30 mouse cellular contexts compared by ENCODE assay signal in the genomic region with DNA sequence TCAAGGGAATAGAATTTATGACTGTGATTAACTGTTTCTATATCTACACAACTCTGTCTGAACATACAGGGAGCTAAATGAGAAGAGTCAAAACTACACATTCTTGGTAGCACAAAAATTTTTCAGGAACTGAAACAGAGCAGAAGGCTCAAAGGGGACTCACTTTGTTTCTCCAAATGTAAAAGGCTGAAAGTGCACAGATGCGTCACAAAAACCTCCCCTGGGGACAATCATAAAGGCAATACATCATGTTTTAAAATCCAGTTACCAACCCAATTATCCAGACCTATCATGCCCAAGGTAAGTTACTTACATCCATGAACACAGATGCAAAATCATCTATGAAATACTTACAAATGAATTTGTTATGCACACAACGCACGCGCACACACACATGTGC.
A peak's percentile ranks its signal among the peaks of the same experiment; 100 is the strongest.
DNase-seq lines count a peak whose midpoint lies in the region; ATAC-seq and TF ChIP-seq lines count a peak whose summit lies in the region.
"Had no signal": no experiment of that assay in that cellular context is flagged by ENCODE, and none has a peak within 500 bp of the region (broad histone marks: within the 10 kb centered on the region; RNA-seq: fewer than 3 reads in every experiment).

No protein-coding gene starts in this region.

- WGBS in heart, adult 2 months, result 91% methylated on average over 4 of the region's 4 CpGs
- WGBS in spleen, adult 2 months, result 80% methylated on average over 4 of the region's 4 CpGs
- 84% methylated on average over 4 of the region's 4 CpGs for WGBS in liver, postnatal 0 days (ENCODE audit: insufficient replicate concordance)

- no peak overlapping the region for H3K4me3 ChIP-seq in heart, adult 2 months
- no peak overlapping the region for H3K4me3 ChIP-seq in spleen, adult 2 months (ENCODE audit: extremely low read depth, insufficient read depth, insufficient read length)
- no peak overlapping the region for H3K4me3 ChIP-seq in CH12.LX (replicated peaks in 1 of 3; ENCODE audit: low read depth in 2 of 3, low read length in 2 of 3, poor library complexity in 1 of 3)
- H3K4me3 ChIP-seq in liver, postnatal 0 days (ENCODE audit: low read depth, low read length), result no peak overlapping the region
- H3K4me3 ChIP-seq: embryonic facial prominence, embryonic 10.5 days; embryonic facial prominence, embryonic 13.5 days; erythroblast, embryonic 14.5 days; forebrain, embryonic 12.5 days; heart, embryonic 12.5 days; heart, embryonic 15.5 days had no signal

- H3K4me1 ChIP-seq in heart, adult 2 months (ENCODE audit: control insufficient read depth, insufficient read depth, low read length), result no peaks in the 10 kb centered on the region
- H3K4me1 ChIP-seq in spleen, adult 2 months (ENCODE audit: control insufficient read depth, insufficient read depth, insufficient read length), result peaks cover 7% of the 10 kb centered on the region
- H3K4me1 ChIP-seq in CH12.LX (ENCODE audit: control insufficient read depth in 1 of 2, insufficient read depth in 2 of 2), result peaks cover 16 to 47% of the 10 kb centered on the region in 2 experiments; a peak in 3 of 4 replicates
- H3K4me1 ChIP-seq in liver, postnatal 0 days (ENCODE audit: insufficient read depth), result no peaks in the 10 kb centered on the region

- peak overlapping the region; percentile 33 for H3K27ac ChIP-seq in heart, adult 2 months
- no peak overlapping the region for H3K27ac ChIP-seq in spleen, adult 2 months (ENCODE audit: insufficient read depth, low read length)
- H3K27ac ChIP-seq in CH12.LX (ENCODE audit: insufficient read depth, low read depth), result peak overlapping the region; percentile 99
- no peak overlapping the region for H3K27ac ChIP-seq in liver, postnatal 0 days (ENCODE audit: low read depth)
- H3K27ac ChIP-seq: embryonic facial prominence, embryonic 10.5 days; embryonic facial prominence, embryonic 13.5 days; forebrain, embryonic 12.5 days; heart, embryonic 15.5 days; hindbrain, embryonic 14.5 days had no signal

- no peak overlapping the region for H3K9ac ChIP-seq in heart, adult 2 months (ENCODE audit: low read depth, low read length)
- H3K9ac ChIP-seq in CH12.LX (ENCODE audit: insufficient read depth, low read depth), result peak overlapping the region; percentile 80; the same call in 1 of the 2 replicates
- H3K9ac ChIP-seq in liver, postnatal 0 days (replicated peaks), result no peak overlapping the region
- H3K9ac ChIP-seq: embryonic facial prominence, embryonic 13.5 days; forebrain, embryonic 12.5 days; heart, embryonic 12.5 days; heart, embryonic 15.5 days; hindbrain, embryonic 14.5 days had no signal

- intact Hi-C loops in heart, adult 2 months (cut with DNase I), result no loop called here
- intact Hi-C loops in heart, postnatal 25 days (cut with DNase I), result no loop called here

- TF ChIP-seq CTCF in heart, adult 2 months (IDR thresholded peaks at IDR 0.05), result no peak
- no peak for TF ChIP-seq CTCF in spleen, adult 2 months (IDR thresholded peaks at IDR 0.05; ENCODE audit: extremely low read depth, insufficient read depth, insufficient read length, insufficient replicate concordance)
- no peak for TF ChIP-seq CTCF in CH12.LX (conservative IDR thresholded peaks at IDR 0.05 in 1 of 2, IDR thresholded peaks at IDR 0.05 in 1 of 2; ENCODE audit: low read depth in 2 of 2, low read length in 2 of 2)
- no peak for TF ChIP-seq CTCF in liver, postnatal 0 days (IDR thresholded peaks at IDR 0.05; ENCODE audit: low read depth)

- dilution Hi-C loops in CH12.LX (cut with MboI; ENCODE audit: extremely low pct_ligation_motif_present, extremely low pct_unique_long_range_greater_than_20kb, low sequenced_read_pairs), result no loop called here

- in situ Hi-C loops in CH12.LX (cut with MboI; ENCODE audit: low pct_ligation_motif_present, low pct_unique_long_range_greater_than_20kb, low sequenced_read_pairs), result loop anchor here (5.0 kb wide), 1 partner anchor 52 kb away; no protein-coding TSS in a partner anchor

- peaks cover 4% of the 10 kb centered on the region for H3K9me3 ChIP-seq in CH12.LX (replicated peaks; ENCODE audit: low read length)
- H3K9me3 ChIP-seq in liver, postnatal 0 days (ENCODE audit: low read length), result no peaks in the 10 kb centered on the region
- H3K9me3 ChIP-seq: embryonic facial prominence, embryonic 10.5 days; embryonic facial prominence, embryonic 13.5 days; forebrain, embryonic 12.5 days; heart, embryonic 12.5 days; heart, embryonic 15.5 days had no signal

- no peaks in the 10 kb centered on the region for H3K27me3 ChIP-seq in heart, adult 2 months (ENCODE audit: control insufficient read depth, insufficient read depth, low read length)
- no peaks in the 10 kb centered on the region for H3K27me3 ChIP-seq in spleen, adult 2 months (ENCODE audit: control insufficient read depth, insufficient read depth, low read length)
- no peaks in the 10 kb centered on the region for H3K27me3 ChIP-seq in CH12.LX (replicated peaks)
- H3K27me3 ChIP-seq in splenic B cell, adult 2 months (ENCODE audit: control insufficient read depth, insufficient read depth, low read length, poor library complexity, severe bottlenecking), result no peaks in the 10 kb centered on the region
- no peaks in the 10 kb centered on the region for H3K27me3 ChIP-seq in liver, postnatal 0 days (ENCODE audit: insufficient read depth, low read length)
- H3K27me3 ChIP-seq: embryonic facial prominence, embryonic 13.5 days; forebrain, embryonic 12.5 days; heart, embryonic 12.5 days; heart, embryonic 15.5 days had no signal

- peak; percentile 25 for TF ChIP-seq RAD21 in CH12.LX (IDR thresholded peaks at IDR 0.05; ENCODE audit: low read depth, low read length)

- DNase-seq in heart, adult 2 months, result no peak
- DNase-seq in heart, postnatal 25 days (ENCODE audit: low spot score), result no peak
- DNase-seq in spleen, adult 2 months (ENCODE audit: low read depth in 1 of 2, low spot score in 2 of 2), result peak; percentile 19 to 28
- no peak for DNase-seq in spleen, adult 12 weeks (ENCODE audit: low spot score)
- peak; percentile 94 for DNase-seq in CH12.LX (ENCODE audit: extremely low read depth)
- DNase-seq in splenic B cell, adult 2 months (ENCODE audit: low read depth, low spot score), result peak; percentile 62
- DNase-seq in left cerebral cortex, adult 9 months (ENCODE audit: low spot score in 2 of 2), result no peak
- no peak for DNase-seq in liver, postnatal 0 days
- DNase-seq: adrenal gland, adult 8-10 months; adrenal gland, postnatal 25 days; cerebellum, adult 11-12 months; cerebellum, adult 8-10 months; cerebellum, postnatal 10 days; cerebellum, postnatal 36 days; embryo, embryonic 11 days; gastrocnemius, postnatal 10 days; gastrocnemius, postnatal 36 days; heart, adult 11 months; heart, postnatal 10 days; heart, postnatal 4 days had no signal

- no peaks in the 10 kb centered on the region for H3K36me3 ChIP-seq in heart, adult 2 months (ENCODE audit: control insufficient read depth, insufficient read depth, low read length)
- H3K36me3 ChIP-seq in spleen, adult 2 months (ENCODE audit: control insufficient read depth, insufficient read depth, low read length), result no peaks in the 10 kb centered on the region
- H3K36me3 ChIP-seq in CH12.LX (replicated peaks in 1 of 2; ENCODE audit: control insufficient read depth in 1 of 2, insufficient read depth in 1 of 2, low read length in 1 of 2), result no peaks in the 10 kb centered on the region
- no peaks in the 10 kb centered on the region for H3K36me3 ChIP-seq in splenic B cell, adult 2 months (ENCODE audit: control insufficient read depth, insufficient read depth, low read length, poor library complexity, severe bottlenecking)
- no peaks in the 10 kb centered on the region for H3K36me3 ChIP-seq in liver, postnatal 0 days (replicated peaks; ENCODE audit: insufficient read depth, low read length)
- H3K36me3 ChIP-seq: embryonic facial prominence, embryonic 10.5 days; embryonic facial prominence, embryonic 13.5 days; forebrain, embryonic 12.5 days; heart, embryonic 12.5 days; heart, embryonic 15.5 days had no signal

- no peak for ATAC-seq in liver, postnatal 0 days
- ATAC-seq: activated CD4-positive, CD25-positive, alpha-beta regulatory T cell, adult 4 months; CD4-positive, CD25-positive, alpha-beta regulatory T cell, adult 4 months; forebrain, embryonic 16.5 days had no signal

- H3K4me2 ChIP-seq in CH12.LX (ENCODE audit: insufficient read depth, low read depth, poor library complexity, severe bottlenecking), result 0 out of 2 replicates have a peak overlapping the region, but pooled peaks have one; percentile 7
- H3K4me2 ChIP-seq in liver, postnatal 0 days (ENCODE audit: low read depth, low read length), result no peak overlapping the region
- H3K4me2 ChIP-seq: embryonic facial prominence, embryonic 13.5 days; forebrain, embryonic 12.5 days; heart, embryonic 12.5 days; heart, embryonic 15.5 days; hindbrain, embryonic 14.5 days had no signal

- H3K79me2 ChIP-seq in heart, adult 2 months (replicated peaks; ENCODE audit: control insufficient read depth, insufficient read depth, low read length), result no peaks in the 10 kb centered on the region
- H3K79me2 ChIP-seq in CH12.LX (replicated peaks; ENCODE audit: control insufficient read depth, extremely low read depth, insufficient read depth, poor library complexity, severe bottlenecking), result no peaks in the 10 kb centered on the region

- TF ChIP-seq POLR2A in heart, adult 2 months (IDR thresholded peaks at IDR 0.05; ENCODE audit: insufficient read depth, low read depth, low read length), result no peak
- no peak for TF ChIP-seq POLR2A in spleen, adult 2 months (IDR thresholded peaks at IDR 0.05; ENCODE audit: low read depth, low read length)
- TF ChIP-seq POLR2A in CH12.LX (IDR thresholded peaks at IDR 0.05; ENCODE audit: low read depth, low read length), result no peak; the same call in 1 of the 2 replicates

- TF ChIP-seq EP300 in heart, adult 2 months (IDR thresholded peaks at IDR 0.05; ENCODE audit: insufficient read depth, low read depth, low read length), result no peak
- peak; percentile 99 for TF ChIP-seq EP300 in CH12.LX (IDR thresholded peaks at IDR 0.05; ENCODE audit: low read length)
- TF ChIP-seq EP300 in liver, postnatal 0 days (IDR thresholded peaks at IDR 0.05; ENCODE audit: low read depth), result no peak

TF ChIP-seq in CH12.LX, 34 proteins besides CTCF, POLR2A, EP300 and RAD21 (continues in another document):
- TF ChIP-seq ELF1 (IDR thresholded peaks at IDR 0.05; ENCODE audit: low read depth, low read length) (peak; percentile 24; the same call in 1 of the 2 replicates), CHD2 (IDR thresholded peaks at IDR 0.05; ENCODE audit: low read length) (peak; percentile 81), MAZ (IDR thresholded peaks at IDR 0.05; ENCODE audit: low read depth, low read length) (peak; percentile 89), MEF2A (IDR thresholded peaks at IDR 0.05; ENCODE audit: borderline replicate concordance, low read depth, low read length) (peak; percentile 94), NELFE (IDR thresholded peaks at IDR 0.05; ENCODE audit: low read depth, low read length) (no peak), MXI1 (IDR thresholded peaks at IDR 0.05; ENCODE audit: low read depth, low read length) (peak; percentile 74; the same call in 1 of the 2 replicates), CHD1 (IDR thresholded peaks at IDR 0.05; ENCODE audit: low read depth, low read length) (no peak), MAFK (IDR thresholded peaks at IDR 0.05; ENCODE audit: insufficient replicate concordance, low read length) (peak; percentile 68; the same call in 1 of the 2 replicates), HCFC1 (IDR thresholded peaks at IDR 0.05; ENCODE audit: low read depth, low read length) (peak; percentile 47; the same call in 1 of the 2 replicates)

Comparison
In these comparisons a context has a peak if more than half of its experiments do, and no peak if none do; other contexts are left out.
1. DNase-seq: peak in spleen, adult 2 months (2 of 2), CH12.LX (single experiment) and splenic B cell, adult 2 months (single experiment); none in heart, adult 2 months (0 of 2), heart, postnatal 25 days (single experiment), spleen, adult 12 weeks (single experiment), left cerebral cortex, adult 9 months (0 of 2) and liver, postnatal 0 days (single experiment).
2. H3K27ac ChIP-seq: peak in heart, adult 2 months (single experiment) and CH12.LX (single experiment); none in spleen, adult 2 months (single experiment) and liver, postnatal 0 days (single experiment).